Mouse (Mus musculus): ENCODE results near the gene Isoc2a.

DNA sequence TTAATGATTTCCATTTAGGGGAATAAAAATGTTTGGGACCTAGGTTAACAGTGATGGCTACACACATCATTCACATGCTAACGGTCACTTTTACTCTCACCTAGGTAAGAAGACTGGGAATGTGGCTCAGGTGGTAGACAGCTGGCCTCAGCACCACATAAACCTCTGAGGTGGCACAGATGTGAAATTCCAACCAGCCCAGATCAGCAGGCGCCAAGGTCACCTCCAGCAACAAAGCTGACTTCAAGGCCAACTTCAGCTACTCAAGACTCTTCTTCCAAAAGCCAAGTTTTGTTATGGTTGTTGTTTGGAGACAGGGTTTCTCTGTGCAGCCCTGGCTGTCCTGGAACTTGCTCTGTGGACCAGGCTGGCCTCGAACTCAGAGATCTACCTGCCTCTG is 23.3 kb upstream of the Isoc2a start:
- TF ChIP-seq ZNF384 (IDR thresholded peaks at IDR 0.05; ENCODE audit: low read depth, low read length): no peak
- no peak for TF ChIP-seq MAFK (IDR thresholded peaks at IDR 0.05; ENCODE audit: insufficient read depth, low read depth, low read length)

Data from ES-E14 (cell line).